Mouse (Mus musculus): ENCODE results near the gene Sc5d. TPM values are rescaled to one million over a fixed set of nuclear protein-coding genes. Genes with fewer than 3 reads are reported as not detected.

The Sc5d gene
- polyA plus RNA-seq, 1 experiment from 2014 or later = 64.9 TPM

GRCm38 (mm10) chr9:42275027-42275760 lies 11.1 kb upstream of the Sc5d start:
- Histone ChIP-seq H3K4me1 (replicated peaks) (no peaks in the 10 kb centered on the region), H3K27me3 (ENCODE audit: insufficient read depth, poor library complexity, severe bottlenecking) (no peaks in the 10 kb centered on the region), H3K36me3 (no peaks in the 10 kb centered on the region), H3K27ac (no peak overlapping the region), H3K4me3 (no peak overlapping the region), H3K9me3 (no peaks in the 10 kb centered on the region)
- 62% methylated on average over 13 of the region's 13 CpGs for WGBS
- DNase-seq (ENCODE audit: low spot score) = no peak

GRCm38 (mm10) chr9:42273682-42274296 lies 9.7 kb upstream of the Sc5d start:
- Histone ChIP-seq H3K4me1 (replicated peaks) (no peaks in the 10 kb centered on the region), H3K36me3 (no peaks in the 10 kb centered on the region), H3K27ac (no peak overlapping the region), H3K4me3 (no peak overlapping the region), H3K9me3 (no peaks in the 10 kb centered on the region), H3K27me3 (ENCODE audit: insufficient read depth, poor library complexity, severe bottlenecking) (no peaks in the 10 kb centered on the region)
- no peak for DNase-seq (ENCODE audit: low spot score)
- WGBS = 92% methylated on average over 6 of the region's 6 CpGs

GRCm38 (mm10) chr9:42273174-42273573 lies 9.1 kb upstream of the Sc5d start:
- Histone ChIP-seq H3K4me1 (replicated peaks) (no peaks in the 10 kb centered on the region), H3K27me3 (ENCODE audit: insufficient read depth, poor library complexity, severe bottlenecking) (no peaks in the 10 kb centered on the region), H3K4me3 (no peak overlapping the region), H3K27ac (no peak overlapping the region), H3K36me3 (no peaks in the 10 kb centered on the region), H3K9me3 (no peaks in the 10 kb centered on the region)
- 80% methylated on average over 3 of the region's 3 CpGs for WGBS
- no peak for DNase-seq (ENCODE audit: low spot score)

- H3K4me1 ChIP-seq (replicated peaks) = no peaks in the 10 kb centered on the region
- no peaks in the 10 kb centered on the region for H3K27me3 ChIP-seq (ENCODE audit: insufficient read depth, poor library complexity, severe bottlenecking)
- no peak overlapping the region for H3K4me3 ChIP-seq
- no peaks in the 10 kb centered on the region for H3K36me3 ChIP-seq
- no peak for DNase-seq (ENCODE audit: low spot score)
- 79% methylated on average over 4 of the region's 4 CpGs for WGBS
- no peak overlapping the region for H3K27ac ChIP-seq
- no peaks in the 10 kb centered on the region for H3K9me3 ChIP-seq
These were observed 8.6 kb upstream of the Sc5d start for GRCm38 (mm10) chr9:42272690-42273089.

GRCm38 (mm10) chr9:42271456-42271855 lies 7.4 kb upstream of the Sc5d start:
- 84% methylated on average over 5 of the region's 5 CpGs for WGBS

GRCm38 (mm10) chr9:42270617-42271016 lies 6.6 kb upstream of the Sc5d start:
- Histone ChIP-seq H3K4me1 (replicated peaks) (no peaks in the 10 kb centered on the region), H3K27me3 (ENCODE audit: insufficient read depth, poor library complexity, severe bottlenecking) (no peaks in the 10 kb centered on the region), H3K36me3 (no peaks in the 10 kb centered on the region), H3K4me3 (no peak overlapping the region), H3K9me3 (no peaks in the 10 kb centered on the region), H3K27ac (no peak overlapping the region)
- WGBS = 94% methylated on average over 3 of the region's 3 CpGs
- no peak for DNase-seq (ENCODE audit: low spot score)

More at GRCm38 (mm10) chr9:42271456-42271855, 7.4 kb upstream of the Sc5d start:
- Histone ChIP-seq H3K4me1 (replicated peaks) (no peaks in the 10 kb centered on the region), H3K9me3 (no peaks in the 10 kb centered on the region), H3K27me3 (ENCODE audit: insufficient read depth, poor library complexity, severe bottlenecking) (no peaks in the 10 kb centered on the region), H3K4me3 (no peak overlapping the region), H3K36me3 (no peaks in the 10 kb centered on the region), H3K27ac (no peak overlapping the region)
- no peak for DNase-seq (ENCODE audit: low spot score)

- H3K36me3 ChIP-seq = no peaks in the 10 kb centered on the region
- 89% methylated on average over 5 of the region's 5 CpGs for WGBS
- no peaks in the 10 kb centered on the region for H3K4me1 ChIP-seq (replicated peaks)
- H3K27ac ChIP-seq = no peak overlapping the region
- DNase-seq (ENCODE audit: low spot score) = no peak
- no peaks in the 10 kb centered on the region for H3K9me3 ChIP-seq
- no peaks in the 10 kb centered on the region for H3K27me3 ChIP-seq (ENCODE audit: insufficient read depth, poor library complexity, severe bottlenecking)
- H3K4me3 ChIP-seq = no peak overlapping the region
These were observed 6.0 kb upstream of the Sc5d start for GRCm38 (mm10) chr9:42270081-42270480.

- Histone ChIP-seq H3K4me1 (replicated peaks) (peaks cover 10% of the 10 kb centered on the region), H3K36me3 (no peaks in the 10 kb centered on the region), H3K27me3 (ENCODE audit: insufficient read depth, poor library complexity, severe bottlenecking) (no peaks in the 10 kb centered on the region), H3K9me3 (no peaks in the 10 kb centered on the region), H3K4me3 (no peak overlapping the region), H3K27ac (no peak overlapping the region)
- no peak for DNase-seq (ENCODE audit: low spot score)
- 84% methylated on average over 5 of the region's 5 CpGs for WGBS
These were observed 4.3 kb upstream of the Sc5d start for GRCm38 (mm10) chr9:42268371-42268770.

GRCm38 (mm10) chr9:42265309-42265708 lies 1.3 kb upstream of the Sc5d start:
- H3K27me3 ChIP-seq (ENCODE audit: insufficient read depth, poor library complexity, severe bottlenecking) = no peaks in the 10 kb centered on the region
- WGBS = 93% methylated on average over 4 of the region's 4 CpGs
- no peaks in the 10 kb centered on the region for H3K9me3 ChIP-seq
- no peak overlapping the region for H3K4me3 ChIP-seq
- peaks cover 21% of the 10 kb centered on the region for H3K36me3 ChIP-seq
- DNase-seq (ENCODE audit: low spot score) = no peak
- peaks cover 29% of the 10 kb centered on the region for H3K4me1 ChIP-seq (replicated peaks)
- H3K27ac ChIP-seq = 0 out of 2 replicates have a peak overlapping the region, but pooled peaks have one; percentile 3

- no peak for DNase-seq (ENCODE audit: low spot score)
- Histone ChIP-seq H3K4me3 (peak overlapping the region; percentile 95), H3K27ac (peak overlapping the region; percentile 95), H3K9me3 (no peaks in the 10 kb centered on the region), H3K36me3 (peaks cover 37% of the 10 kb centered on the region), H3K4me1 (replicated peaks) (peaks cover 29% of the 10 kb centered on the region), H3K27me3 (ENCODE audit: insufficient read depth, poor library complexity, severe bottlenecking) (no peaks in the 10 kb centered on the region)
- WGBS = 0% methylated on average over 18 of the region's 18 CpGs
These were observed 346 bp downstream of the Sc5d start for GRCm38 (mm10) chr9:42263709-42264111.

- 89% methylated on average over 5 of the region's 5 CpGs for WGBS
- Histone ChIP-seq H3K27me3 (ENCODE audit: insufficient read depth, poor library complexity, severe bottlenecking) (no peaks in the 10 kb centered on the region), H3K4me3 (no peak overlapping the region), H3K27ac (no peak overlapping the region), H3K36me3 (peaks cover 69% of the 10 kb centered on the region), H3K9me3 (no peaks in the 10 kb centered on the region), H3K4me1 (replicated peaks) (peaks cover 29% of the 10 kb centered on the region)
- no peak for DNase-seq (ENCODE audit: low spot score)
These were observed 3.6 kb downstream of the Sc5d start for GRCm38 (mm10) chr9:42260481-42260880.

- Histone ChIP-seq H3K27me3 (ENCODE audit: insufficient read depth, poor library complexity, severe bottlenecking) (no peaks in the 10 kb centered on the region), H3K9me3 (no peaks in the 10 kb centered on the region), H3K4me1 (replicated peaks) (no peaks in the 10 kb centered on the region), H3K36me3 (peaks cover 34% of the 10 kb centered on the region), H3K4me3 (no peak overlapping the region), H3K27ac (no peak overlapping the region)
- 82% methylated on average over 6 of the region's 6 CpGs for WGBS
- DNase-seq (ENCODE audit: low spot score) = no peak
These were observed 14.9 kb downstream of the Sc5d start for GRCm38 (mm10) chr9:42249112-42249511.

- no peaks in the 10 kb centered on the region for H3K27me3 ChIP-seq (ENCODE audit: insufficient read depth, poor library complexity, severe bottlenecking)
- 92% methylated on average over 6 of the region's 6 CpGs for WGBS
- H3K27ac ChIP-seq = no peak overlapping the region
- no peaks in the 10 kb centered on the region for H3K4me1 ChIP-seq (replicated peaks)
- H3K4me3 ChIP-seq = no peak overlapping the region
- H3K9me3 ChIP-seq = no peaks in the 10 kb centered on the region
- peaks cover 15% of the 10 kb centered on the region for H3K36me3 ChIP-seq
- DNase-seq (ENCODE audit: low spot score) = no peak
These were observed 17.4 kb downstream of the Sc5d start for GRCm38 (mm10) chr9:42246688-42247087.

Measured in hindbrain, embryonic 10.5 days (tissue).